Mouse (Mus musculus): ENCODE data around the gene Cyp4x1. TPM values are rescaled to one million over a fixed set of nuclear protein-coding genes. Genes with fewer than 3 reads are reported as not detected.
"Not testable (repeated sequence)": the region's sequence is repeated elsewhere in the genome, so short reads cannot be mapped to it uniquely, and the experiment has no call there.

The Cyp4x1 gene
- not detected in 2 replicates for total RNA-seq (2014; fragmentation: Nextera tagmentation)
- total RNA-seq (2017) = 0.27 TPM in 1 of 2 replicates, not detected in the other

- peak; percentile 63 for ATAC-seq (replicated peaks; ENCODE audit: low FRiP score, low TSS enrichment, poor library complexity, severe bottlenecking)
Observed at GRCm38 (mm10) chr4:115133621-115134295, at the start of gene Cyp4x1. Gene Cyp4x1, minus strand, starts transcription at chr4:115134281.

DNA sequence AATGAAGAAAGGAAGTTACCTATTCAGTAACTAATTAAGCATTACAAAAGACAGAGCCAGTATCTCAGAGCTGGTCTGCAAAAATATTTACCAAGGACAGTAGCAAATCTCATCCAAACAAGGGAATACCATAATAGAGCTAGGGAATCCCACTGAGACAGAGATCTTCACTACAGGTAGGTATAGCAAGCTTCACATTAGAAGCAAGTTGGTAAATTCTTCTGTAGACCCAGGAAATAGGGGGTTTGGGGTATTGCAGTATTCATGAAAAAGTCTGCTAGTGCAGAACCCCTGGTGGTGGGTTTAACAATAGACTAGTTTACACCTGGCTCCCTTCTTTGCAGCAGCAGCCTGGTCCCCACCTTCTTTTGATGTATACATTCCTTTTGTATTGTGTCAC is 42.1 kb upstream of the Cyp4x1 start:
- ATAC-seq (replicated peaks; ENCODE audit: low FRiP score, low TSS enrichment, poor library complexity, severe bottlenecking) = not testable (repeated sequence)

GRCm38 (mm10) chr4:115174694-115175353 is 40.7 kb upstream of the Cyp4x1 start:
- no peak for ATAC-seq (replicated peaks; ENCODE audit: low FRiP score, low TSS enrichment, poor library complexity, severe bottlenecking)

- not testable (repeated sequence) for ATAC-seq (replicated peaks; ENCODE audit: low FRiP score, low TSS enrichment, poor library complexity, severe bottlenecking)
Observed at GRCm38 (mm10) chr4:115158963-115159362, 24.9 kb upstream of the Cyp4x1 start.

DNA sequence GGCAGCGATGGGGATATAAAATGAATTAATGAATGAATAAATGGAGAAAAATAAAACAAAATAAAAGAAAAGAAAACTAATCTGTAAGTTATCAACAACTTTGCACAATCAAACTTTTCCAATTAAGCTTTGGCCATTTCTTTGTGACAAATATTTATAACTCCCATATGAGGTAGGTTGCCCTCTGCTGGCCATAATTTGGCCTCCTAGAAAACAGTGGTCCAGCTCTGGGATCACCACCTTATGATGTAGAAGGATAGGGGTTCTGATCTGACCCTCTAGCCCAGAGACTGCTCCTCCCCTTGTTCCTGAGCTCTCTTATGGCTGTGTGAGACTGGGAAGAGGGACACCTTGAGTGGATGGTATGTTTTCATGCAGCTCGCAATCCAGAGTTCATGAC is 20.6 kb upstream of the Cyp4x1 start:
- 0 out of 2 replicates have a peak, but pooled peaks have one; percentile 52 for ATAC-seq (replicated peaks; ENCODE audit: low FRiP score, low TSS enrichment, poor library complexity, severe bottlenecking)

GRCm38 (mm10) chr4:115134296-115134630 is 182 bp upstream of the Cyp4x1 start:
- ATAC-seq (replicated peaks; ENCODE audit: low FRiP score, low TSS enrichment, poor library complexity, severe bottlenecking) = no peak

GRCm38 (mm10) chr4:115133085-115133484 is 996 bp downstream of the Cyp4x1 start:
- ATAC-seq (replicated peaks; ENCODE audit: low FRiP score, low TSS enrichment, poor library complexity, severe bottlenecking) = peak; percentile 62

GRCm38 (mm10) chr4:115124713-115125112 is 9.4 kb downstream of the Cyp4x1 start:
- ATAC-seq (replicated peaks; ENCODE audit: low FRiP score, low TSS enrichment, poor library complexity, severe bottlenecking) = no peak

DNA sequence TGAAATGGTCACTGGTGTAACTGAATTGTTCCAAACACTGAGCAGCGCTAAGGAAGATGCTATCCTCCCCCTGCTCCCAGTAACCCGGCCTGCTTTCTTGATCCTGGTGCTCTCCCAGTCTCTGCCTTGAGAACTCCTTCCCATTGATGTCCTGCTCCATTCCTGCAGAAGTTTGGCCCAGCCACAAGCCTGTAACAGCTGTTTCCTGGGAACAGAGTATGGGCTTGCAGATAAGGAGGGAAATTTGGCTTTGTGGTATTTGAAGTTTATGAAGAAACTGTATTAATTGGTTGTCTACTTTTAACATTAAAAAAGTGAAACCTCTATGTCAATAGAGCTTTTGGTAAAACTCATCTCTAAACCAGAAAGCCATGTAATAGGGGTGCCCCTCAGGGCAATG is 10.6 kb downstream of the Cyp4x1 start:
- ATAC-seq (replicated peaks; ENCODE audit: low FRiP score, low TSS enrichment, poor library complexity, severe bottlenecking) = no peak

DNA sequence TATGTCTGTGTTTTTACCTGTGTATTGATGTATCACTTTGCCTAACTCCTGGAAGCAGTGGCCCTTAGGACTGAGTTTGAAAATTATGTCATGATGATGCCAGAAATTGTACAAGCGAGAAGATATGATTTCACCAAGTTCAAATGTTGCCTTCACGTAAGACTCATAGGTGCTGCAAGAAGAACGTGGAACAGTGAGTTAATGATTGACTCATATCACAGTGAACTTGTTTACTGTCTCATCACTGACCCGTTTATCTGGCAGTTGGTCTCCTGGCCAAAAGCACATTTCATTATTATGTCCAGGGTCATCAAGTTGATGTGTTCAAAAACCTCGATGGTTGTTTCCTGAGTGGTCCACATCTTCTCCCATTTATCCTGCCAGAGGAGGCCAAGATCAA is 12.5 kb downstream of the Cyp4x1 start:
- ATAC-seq (replicated peaks; ENCODE audit: low FRiP score, low TSS enrichment, poor library complexity, severe bottlenecking) = no peak

DNA sequence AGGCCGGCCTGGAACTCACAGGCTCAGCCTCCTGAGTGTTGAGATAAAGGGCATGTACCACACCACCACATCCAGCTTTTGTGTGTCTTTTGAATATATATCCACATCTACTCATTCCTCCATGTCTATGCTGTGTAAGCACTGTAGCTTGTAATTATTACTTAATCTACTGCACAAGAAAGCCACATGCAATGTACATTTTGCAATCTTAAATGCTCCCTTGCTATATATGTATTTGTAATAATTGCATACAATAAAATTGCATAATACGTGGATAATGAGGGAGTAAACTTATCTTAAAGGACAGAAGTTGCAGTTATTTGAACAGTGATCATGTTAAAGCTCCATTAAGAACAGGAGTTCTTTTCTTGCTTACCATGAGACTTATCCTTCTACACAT is 12.9 kb downstream of the Cyp4x1 start:
- no peak for ATAC-seq (replicated peaks; ENCODE audit: low FRiP score, low TSS enrichment, poor library complexity, severe bottlenecking)

DNA sequence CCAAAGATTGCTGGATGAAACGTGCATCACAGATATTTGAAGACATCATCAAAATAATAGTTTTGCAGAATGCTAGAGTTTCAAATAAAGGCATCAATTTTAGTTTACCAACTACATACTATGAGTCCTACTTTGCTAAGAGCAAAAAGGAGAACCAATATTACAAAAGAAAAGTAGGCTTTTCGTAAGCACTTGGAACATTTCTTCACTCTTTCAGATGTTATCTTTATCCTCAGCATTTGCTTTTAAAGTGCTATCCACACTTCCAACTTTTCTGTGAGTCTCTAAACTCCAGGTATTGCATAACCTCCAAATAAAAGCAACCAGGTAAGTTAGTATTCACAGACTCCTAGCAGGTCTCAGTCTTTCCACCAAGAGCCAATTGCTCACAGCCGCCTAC is 14.4 kb downstream of the Cyp4x1 start:
- no peak for ATAC-seq (replicated peaks; ENCODE audit: low FRiP score, low TSS enrichment, poor library complexity, severe bottlenecking)

- 0 out of 2 replicates have a peak, but pooled peaks have one; percentile 46 for ATAC-seq (replicated peaks; ENCODE audit: low FRiP score, low TSS enrichment, poor library complexity, severe bottlenecking)
Observed at GRCm38 (mm10) chr4:115113266-115113665, 20.8 kb downstream of the Cyp4x1 start.

DNA sequence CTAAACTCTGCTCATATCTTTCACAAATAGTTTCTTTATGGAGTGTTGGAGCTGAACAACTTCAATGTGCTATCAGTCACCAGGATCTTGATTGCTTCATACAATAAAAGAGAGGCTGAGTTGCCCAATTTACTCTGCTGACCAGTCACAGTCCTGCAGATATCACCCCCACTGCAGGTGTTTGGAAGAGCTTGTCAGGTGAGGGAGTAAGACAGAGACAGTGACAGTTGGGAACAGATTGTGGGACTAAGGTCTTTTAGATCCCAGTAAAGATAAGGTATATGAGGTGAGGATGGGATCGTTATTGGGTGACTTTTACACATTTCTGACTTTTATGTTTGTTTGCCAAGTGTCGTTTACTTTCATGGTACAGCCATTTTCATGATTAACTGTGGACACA is 22.9 kb downstream of the Cyp4x1 start:
- no peak for ATAC-seq (replicated peaks; ENCODE audit: low FRiP score, low TSS enrichment, poor library complexity, severe bottlenecking)

DNA sequence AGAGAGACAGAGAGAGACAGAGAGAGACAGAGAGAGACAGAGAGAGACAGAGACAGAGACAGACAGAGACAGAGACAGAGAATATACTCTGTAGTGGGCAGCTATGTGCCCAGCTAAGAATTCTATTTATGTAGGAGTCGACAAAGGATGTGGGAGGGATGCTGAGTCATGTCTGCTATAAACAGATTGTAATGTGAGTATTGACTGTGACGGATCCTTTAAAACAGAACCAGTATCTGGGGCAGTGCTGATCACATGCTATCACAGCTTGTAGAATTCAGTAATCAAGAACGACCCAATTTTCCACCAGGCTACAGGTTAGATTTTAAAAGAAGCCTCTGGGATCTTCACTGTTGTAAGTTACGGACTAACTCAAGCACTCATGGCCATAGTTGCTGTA is 30.6 kb downstream of the Cyp4x1 start:
- peak; percentile 73 for ATAC-seq (replicated peaks; ENCODE audit: low FRiP score, low TSS enrichment, poor library complexity, severe bottlenecking)

GRCm38 (mm10) chr4:115101682-115102081 is 32.4 kb downstream of the Cyp4x1 start:
- ATAC-seq (replicated peaks; ENCODE audit: low FRiP score, low TSS enrichment, poor library complexity, severe bottlenecking) = peak; percentile 65

- ATAC-seq (replicated peaks; ENCODE audit: low FRiP score, low TSS enrichment, poor library complexity, severe bottlenecking) = no peak
Observed at GRCm38 (mm10) chr4:115097146-115097496, 37.0 kb downstream of the Cyp4x1 start.

- ATAC-seq (replicated peaks; ENCODE audit: low FRiP score, low TSS enrichment, poor library complexity, severe bottlenecking) = peak; percentile 30
Observed at GRCm38 (mm10) chr4:115096435-115097145, 37.5 kb downstream of the Cyp4x1 start.

DNA sequence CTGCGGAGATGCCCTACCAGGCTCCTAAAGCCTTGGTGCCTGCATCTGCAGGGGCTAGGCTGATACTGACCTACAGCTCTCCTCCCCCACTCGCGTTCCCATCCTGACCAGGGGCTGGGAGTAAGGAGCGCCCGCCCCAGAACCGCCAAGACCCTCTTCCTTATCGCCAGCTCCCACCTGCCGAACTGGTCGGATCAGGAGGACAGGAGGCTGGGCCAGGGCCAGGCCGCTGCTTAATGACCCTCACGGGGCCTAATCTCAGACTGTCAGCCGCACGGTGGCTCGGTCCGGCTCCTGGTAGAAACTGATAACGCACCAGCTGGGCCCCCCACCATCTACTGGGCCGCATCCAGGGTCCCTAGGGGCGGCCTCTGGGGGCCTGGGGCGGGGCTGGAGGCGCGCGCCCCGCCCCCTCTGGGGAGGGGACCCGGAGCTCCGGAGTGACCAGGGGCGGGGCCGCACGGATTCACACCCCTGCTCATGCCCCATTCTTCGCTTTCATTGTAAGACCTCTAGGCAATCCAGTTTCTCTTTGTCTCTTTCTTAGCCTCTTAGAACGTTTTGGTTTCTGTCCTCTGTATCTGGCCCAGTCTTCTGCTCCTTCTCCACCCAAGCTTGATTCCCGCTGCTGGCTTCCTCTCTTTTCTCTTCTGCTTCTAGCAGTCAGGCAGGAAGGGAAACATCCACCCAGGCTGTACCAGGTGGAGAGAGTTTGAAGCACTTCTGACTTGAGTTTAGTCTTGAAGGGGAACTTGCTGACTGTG is 38.2 kb downstream of the Cyp4x1 start:
- peak; percentile 75 for ATAC-seq (replicated peaks; ENCODE audit: low FRiP score, low TSS enrichment, poor library complexity, severe bottlenecking)

- ATAC-seq (replicated peaks; ENCODE audit: low FRiP score, low TSS enrichment, poor library complexity, severe bottlenecking) = no peak
Observed at GRCm38 (mm10) chr4:115094056-115094455, 40.0 kb downstream of the Cyp4x1 start.
